Mouse (Mus musculus) monocyte, adult 2 months (primary cell): ENCODE measurements around the gene Kdm5a.

Experiments used
- DNase-seq, 2 experiments: peaks; one replicate each; pipeline ENCODE4 v3.0.0; 2022; ENCODE audit warnings: low spot score in 2 of 2, low read depth in 1 of 2

Kdm5a gene

GRCm38 (mm10) chr6:120438161-120438560 lies 74.2 kb downstream of the Kdm5a start:
- no peak for DNase-seq

DNA sequence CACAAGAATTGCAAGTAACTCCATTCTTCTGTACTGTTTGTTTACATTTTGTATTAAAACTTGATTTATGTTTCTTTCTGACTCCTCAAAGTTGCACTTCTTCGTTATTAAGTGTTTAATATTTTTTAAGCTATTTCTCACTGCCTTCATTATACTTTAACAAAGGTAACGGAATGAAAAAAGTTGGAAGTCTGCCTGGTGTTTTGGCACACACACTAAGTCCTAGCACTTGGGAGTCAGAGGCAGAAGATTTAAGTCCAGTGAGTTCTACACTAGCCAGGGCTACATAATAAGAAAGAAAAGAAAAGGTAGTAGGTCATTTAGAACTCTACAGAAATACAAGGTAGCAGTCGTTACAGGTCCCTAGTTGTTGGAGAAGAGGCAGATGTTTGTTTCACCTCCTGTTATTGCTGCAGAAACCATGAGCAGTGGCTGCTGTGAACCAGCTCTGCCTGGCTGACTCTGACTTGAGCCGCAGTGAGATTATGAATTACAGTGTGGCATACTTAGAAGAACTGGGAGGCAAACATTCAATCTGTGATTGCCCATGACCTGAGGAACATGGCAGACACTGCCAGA lies 78.3 kb downstream of the Kdm5a start:
- no peak for DNase-seq

GRCm38 (mm10) chr6:120443363-120444355 lies 79.7 kb downstream of the Kdm5a start:
- DNase-seq, result no peak

DNA sequence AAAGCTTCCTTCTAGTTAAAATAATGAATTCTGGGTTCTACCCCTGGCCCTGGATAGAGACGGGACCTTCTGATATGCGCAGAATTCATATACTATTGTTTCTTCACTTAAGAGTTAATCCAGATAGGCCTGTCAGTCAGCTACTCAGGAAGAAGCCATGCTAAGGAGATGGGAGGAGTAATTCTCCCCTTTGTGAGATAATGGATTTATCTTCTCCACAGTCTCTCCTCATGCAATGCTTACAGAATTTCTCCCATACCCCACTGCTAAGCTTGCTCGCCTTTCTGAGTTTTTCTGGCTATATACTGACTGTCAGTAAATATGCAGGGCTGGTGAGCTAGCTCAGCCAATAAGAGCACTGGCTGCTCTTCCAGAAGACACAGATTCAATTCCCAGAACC lies 86.3 kb downstream of the Kdm5a start:
- no peak for DNase-seq

DNA sequence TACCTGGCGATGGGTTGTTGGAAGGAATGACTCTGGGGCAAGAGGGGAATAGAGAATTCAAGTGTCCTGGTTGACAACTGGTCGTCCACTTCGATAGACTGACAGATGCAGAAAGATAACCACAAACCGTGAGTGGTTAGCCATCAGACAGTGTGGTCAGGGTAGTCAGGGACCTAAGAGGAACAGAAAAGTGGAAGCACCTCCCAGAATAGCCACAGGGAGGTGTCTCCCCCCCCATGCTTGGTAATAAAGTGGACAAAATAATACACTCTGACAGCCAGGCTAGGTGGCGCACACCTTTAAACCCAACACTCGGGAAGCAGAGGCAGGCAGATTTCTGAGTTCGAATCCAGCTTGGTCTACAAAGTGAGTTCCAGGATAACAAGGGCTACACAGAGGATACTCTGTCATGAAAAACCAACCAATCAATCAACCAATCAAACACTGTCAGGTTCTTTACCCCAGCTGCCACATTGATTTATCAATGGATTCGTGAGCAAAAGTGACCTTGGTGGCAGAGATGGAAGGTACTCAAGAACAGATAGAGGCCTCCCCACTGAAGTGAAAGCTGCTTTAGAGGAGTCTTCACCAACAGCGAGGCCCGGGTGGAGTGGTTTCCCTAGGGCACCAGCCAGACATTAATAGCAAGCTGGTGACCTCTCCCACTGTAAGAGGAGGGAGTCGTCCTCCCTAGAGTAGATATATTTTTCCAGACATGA lies 88.6 kb downstream of the Kdm5a start:
- DNase-seq, result peak in 1 of 2 experiments; percentile 39

DNA sequence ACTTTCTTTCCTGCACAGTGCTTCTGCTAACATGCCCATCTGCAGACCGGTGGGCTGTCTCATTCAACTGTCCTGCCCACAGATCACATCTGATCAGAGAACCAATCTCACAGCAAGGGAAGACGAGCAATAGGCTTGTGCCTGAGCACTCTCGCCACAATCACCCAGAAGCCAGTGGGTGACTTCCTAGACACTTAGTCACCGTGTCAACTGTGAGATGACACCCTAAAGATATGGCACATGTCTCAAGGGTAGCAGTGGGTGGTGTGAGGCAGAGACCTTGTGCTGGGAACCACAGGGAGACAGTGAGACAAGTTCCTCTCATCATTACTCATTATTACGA lies 89.2 kb downstream of the Kdm5a start:
- DNase-seq, result peak; percentile 56 to 64

GRCm38 (mm10) chr6:120453556-120453955 lies 89.6 kb downstream of the Kdm5a start:
- DNase-seq, result no peak

- no peak for DNase-seq
Observed at GRCm38 (mm10) chr6:120454627-120455077, 90.7 kb downstream of the Kdm5a start.

GRCm38 (mm10) chr6:120457074-120457473 lies 93.2 kb downstream of the Kdm5a start:
- DNase-seq, result no peak

- DNase-seq, result no peak
Observed at GRCm38 (mm10) chr6:120457751-120458150, 93.8 kb downstream of the Kdm5a start.

DNA sequence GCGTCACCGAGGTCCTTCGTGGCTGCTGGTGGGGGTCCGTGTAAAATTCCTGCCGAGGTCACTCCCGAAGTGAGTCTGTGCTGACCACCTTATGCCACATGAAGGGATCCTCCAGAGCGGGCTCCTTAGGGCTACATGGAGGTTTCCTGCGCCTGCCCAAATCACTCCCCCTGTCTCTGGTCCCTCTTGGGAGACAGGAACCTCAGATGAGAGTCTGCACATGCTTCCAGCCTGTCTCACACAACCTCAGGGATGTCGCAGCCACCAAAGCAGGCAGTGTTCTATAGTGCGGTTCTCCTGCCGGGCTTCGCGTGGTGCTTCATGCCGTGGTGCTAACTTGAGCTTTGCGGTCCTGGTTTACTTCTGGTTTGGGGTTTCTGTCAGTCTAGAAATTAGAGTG lies 97.3 kb downstream of the Kdm5a start:
- DNase-seq, result no peak

DNA sequence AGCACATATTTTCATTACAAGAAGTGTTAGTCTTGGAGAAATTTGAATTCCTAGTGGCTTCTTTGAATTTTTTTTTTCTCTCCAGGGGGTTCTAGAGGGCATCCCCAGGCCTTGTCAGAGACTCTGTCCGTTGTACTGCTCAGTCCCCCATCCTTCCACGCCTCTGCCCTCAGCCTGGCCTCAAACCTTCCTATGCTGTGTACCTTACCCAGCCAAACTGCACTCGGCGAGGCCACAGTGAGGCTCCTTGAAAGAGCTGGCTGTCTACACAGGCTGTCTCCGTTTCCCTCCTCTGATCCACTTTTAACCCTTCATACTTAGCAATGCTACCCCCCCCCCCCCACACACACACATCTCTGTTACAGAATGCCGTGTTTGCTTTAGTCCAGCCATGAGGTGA lies 98.3 kb downstream of the Kdm5a start:
- DNase-seq, result no peak

DNA sequence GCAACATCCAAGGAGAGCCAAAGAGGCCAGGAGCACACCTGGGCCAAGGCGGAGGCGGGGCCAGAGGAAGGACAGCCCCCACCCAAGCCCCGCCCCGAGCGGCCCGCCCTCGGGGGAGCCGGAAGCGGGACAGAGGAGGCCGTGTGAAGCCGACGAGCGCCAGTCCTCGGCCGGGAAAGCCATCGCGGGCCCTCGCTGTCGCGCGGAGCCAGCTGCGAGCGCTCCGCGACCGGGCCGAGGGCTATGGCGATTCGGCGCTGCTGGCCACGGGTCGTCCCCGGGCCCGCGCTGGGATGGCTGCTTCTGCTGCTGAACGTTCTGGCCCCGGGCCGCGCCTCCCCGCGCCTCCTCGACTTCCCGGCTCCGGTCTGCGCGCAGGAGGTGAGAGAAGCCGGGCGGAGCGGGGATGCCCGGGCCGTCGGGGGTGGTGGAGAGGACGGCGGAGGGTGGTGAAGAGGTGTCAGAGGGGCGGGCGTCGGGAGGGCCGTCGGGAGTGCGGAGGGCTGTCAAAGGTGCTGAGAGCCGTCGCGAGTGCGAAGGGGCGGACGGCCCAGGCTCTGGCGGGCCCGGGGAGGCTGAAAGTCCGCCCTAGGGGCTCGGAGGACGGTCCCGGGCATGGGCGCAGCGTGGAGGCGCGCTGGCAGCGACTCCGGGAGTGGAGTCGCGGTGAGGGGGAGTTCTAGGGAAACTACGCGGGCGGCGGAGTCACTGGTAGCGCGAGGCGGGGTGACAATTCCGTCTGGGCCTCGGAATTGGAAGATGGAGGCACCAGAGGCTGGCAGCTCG lies 99.4 kb downstream of the Kdm5a start, which contains the start of gene Il17ra:
Gene Il17ra (plus strand): TSS at position 162 of the 786 bp plus-strand sequence.
- peak in 1 of 2 experiments; percentile 58 for DNase-seq

DNA sequence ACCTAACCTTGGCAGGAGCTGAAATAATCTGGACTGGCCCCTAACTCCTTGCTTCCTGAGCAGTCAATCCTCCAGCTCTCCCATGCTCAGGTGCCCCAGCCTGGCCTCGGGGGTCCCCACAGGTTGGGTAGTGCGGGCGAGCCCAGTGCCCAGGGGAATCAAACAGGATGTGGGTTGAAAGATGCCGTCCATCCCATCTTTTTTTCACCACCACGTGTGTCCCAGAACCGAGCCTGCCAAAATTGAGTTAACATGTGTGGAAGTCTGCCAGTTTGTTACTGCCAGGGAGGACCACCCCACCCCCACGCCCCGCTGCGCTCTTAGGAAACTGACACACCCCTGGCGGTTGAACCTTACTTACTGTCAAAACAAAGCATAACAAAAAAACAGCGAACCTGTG lies 100.0 kb downstream of the Kdm5a start:
- DNase-seq, result no peak

DNA sequence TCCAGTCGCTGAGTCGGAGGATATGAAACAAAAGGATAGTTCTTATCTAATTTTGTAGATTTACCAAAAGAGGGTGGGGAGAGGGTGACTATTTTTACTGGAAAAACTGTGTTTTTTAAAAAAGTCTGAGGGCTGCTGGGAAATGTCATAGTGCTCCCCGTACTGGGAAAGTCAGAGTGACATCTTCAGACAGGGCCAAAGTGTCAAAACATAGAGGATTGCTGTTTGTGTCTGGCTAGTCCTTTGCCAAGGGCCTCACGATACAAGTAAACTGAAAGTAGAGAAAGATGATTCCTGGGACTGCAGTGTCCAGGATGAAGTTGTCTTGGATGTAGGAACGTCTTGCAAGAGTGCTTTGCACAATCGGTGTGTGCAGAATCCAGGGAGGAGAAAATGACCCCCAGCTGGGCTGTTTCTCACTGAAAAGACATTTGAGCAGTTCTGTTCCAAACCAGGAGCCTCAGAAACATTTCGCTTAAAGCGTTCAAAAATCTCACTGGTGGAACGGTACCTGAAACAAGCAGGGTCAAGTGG lies 100.5 kb downstream of the Kdm5a start:
- DNase-seq, result no peak

- no peak for DNase-seq
Observed at GRCm38 (mm10) chr6:120465393-120465792, 101.5 kb downstream of the Kdm5a start.

DNA sequence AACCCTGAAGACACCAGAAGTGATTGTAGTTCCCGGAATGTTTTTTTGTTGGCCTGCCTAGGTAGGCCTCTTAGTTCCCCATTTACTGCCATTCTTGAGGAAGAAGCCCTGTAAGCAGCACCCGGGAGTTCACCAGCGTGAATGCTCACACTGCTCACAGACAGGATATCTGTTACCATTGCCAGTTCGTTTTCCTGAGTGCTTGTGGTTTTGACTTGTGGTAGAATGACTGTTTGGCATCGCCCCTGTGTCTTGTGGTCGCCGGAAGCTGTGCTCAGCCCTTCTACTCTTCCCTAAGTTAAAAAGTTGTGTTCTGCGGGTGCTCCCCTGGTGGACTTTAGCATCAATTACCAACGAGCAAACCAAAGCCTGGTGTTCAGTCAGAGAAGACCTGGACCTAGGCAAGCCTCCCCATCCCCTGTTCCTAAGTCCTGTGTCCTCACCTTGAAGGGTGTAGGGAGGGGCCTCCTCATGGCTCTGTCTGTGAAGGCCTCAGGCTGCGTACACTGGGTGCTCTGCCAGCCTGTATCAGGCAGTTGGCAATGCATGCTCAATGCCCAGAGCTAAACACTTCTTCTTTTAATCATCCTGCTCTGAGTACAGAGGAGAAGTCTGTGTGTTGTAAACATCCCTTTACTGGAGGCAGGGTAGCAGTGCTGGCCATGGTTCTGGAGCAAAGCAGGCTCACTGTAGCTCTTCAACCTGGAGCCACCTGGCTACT lies 102.8 kb downstream of the Kdm5a start:
- DNase-seq, result peak; percentile 54 to 55

GRCm38 (mm10) chr6:120468259-120468658 lies 104.3 kb downstream of the Kdm5a start:
- DNase-seq, result no peak

GRCm38 (mm10) chr6:120469268-120469667 lies 105.3 kb downstream of the Kdm5a start:
- no peak for DNase-seq

- DNase-seq, result no peak
Observed at GRCm38 (mm10) chr6:120469770-120470169, 105.8 kb downstream of the Kdm5a start.
